In genomic region chr8:54441143-54441542, GRCm38 (mm10) we compare ENCODE assay signal across 17 mouse cellular contexts.
"Had no signal": no experiment of that assay in that cellular context is flagged by ENCODE, and none has a peak within 500 bp of the region (broad histone marks: within the 10 kb centered on the region; RNA-seq: fewer than 3 reads in every experiment).

No protein-coding gene starts in this region.

- ATAC-seq: midbrain, embryonic 16.5 days had no signal

- H3K4me3 ChIP-seq: left cerebral cortex, adult 2 months; limb, embryonic 10.5 days; liver, embryonic 15.5 days; lung, embryonic 15.5 days; midbrain, embryonic 12.5 days; neural tube, embryonic 13.5 days; stomach, embryonic 15.5 days had no signal

- H3K4me1 ChIP-seq: limb, embryonic 10.5 days; liver, embryonic 15.5 days; lung, embryonic 15.5 days; neural tube, embryonic 13.5 days; stomach, embryonic 15.5 days had no signal

- H3K9me3 ChIP-seq: limb, embryonic 10.5 days; liver, embryonic 15.5 days; lung, embryonic 15.5 days; midbrain, embryonic 12.5 days; neural tube, embryonic 13.5 days; stomach, embryonic 15.5 days had no signal

- H3K27ac ChIP-seq: left cerebral cortex, adult 2 months; limb, embryonic 10.5 days; liver, embryonic 15.5 days; lung, embryonic 15.5 days; macrophage; midbrain, embryonic 12.5 days; neural tube, embryonic 13.5 days; stomach, embryonic 15.5 days had no signal

- H3K27me3 ChIP-seq: liver, embryonic 15.5 days; lung, embryonic 15.5 days; midbrain, embryonic 12.5 days; neural tube, embryonic 13.5 days; stomach, embryonic 15.5 days had no signal

- H3K36me3 ChIP-seq: limb, embryonic 10.5 days; liver, embryonic 15.5 days; lung, embryonic 15.5 days; midbrain, embryonic 12.5 days; neural tube, embryonic 13.5 days; stomach, embryonic 15.5 days had no signal

- H3K4me2 ChIP-seq: liver, embryonic 11.5 days; liver, embryonic 15.5 days; lung, embryonic 15.5 days; midbrain, embryonic 12.5 days; neural tube, embryonic 13.5 days; stomach, embryonic 15.5 days had no signal

- H3K9ac ChIP-seq: liver, embryonic 15.5 days; lung, embryonic 15.5 days; midbrain, embryonic 12.5 days; neural tube, embryonic 13.5 days; stomach, embryonic 15.5 days had no signal

- DNase-seq: kidney, adult 11 months; kidney, postnatal 10 days; retina, postnatal 1 day; right cerebral cortex, postnatal 4 days; spleen, adult 18-20 months; thymus, adult 2 months; thymus, postnatal 25 days had no signal
